Mouse (Mus musculus): ENCODE measurements around the gene Cpsf4l. TPM values are rescaled to one million over a fixed set of nuclear protein-coding genes. Genes with fewer than 3 reads are reported as not detected.

Gene Cpsf4l
- 0.20 TPM in 1 of 2 replicates, not detected in the other for polyA plus RNA-seq (2016; fragmentation: Nextera tagmentation; extraction: Ambion mirVana)

- Histone ChIP-seq H3K9ac (no peak within 1 kb of the TSS), H3K4me2 (no peak within 1 kb of the TSS), H3K9me3 (replicated peaks) (no peaks in the 10 kb centered on the region), H3K4me3 (no peak within 1 kb of the TSS), H3K4me1 (0 out of 2 replicates have a peak, but pooled peaks cover under 1% of the 10 kb centered on the region), H3K36me3 (no peaks in the 10 kb centered on the region), H3K27ac (no peak within 1 kb of the TSS), H3K27me3 (replicated peaks) (peaks cover 47% of the 10 kb centered on the region)
- no peak; the same call in 1 of the 2 replicates for ATAC-seq
- WGBS (ENCODE audit: insufficient replicate concordance) = 21% methylated on average over 11 of the region's 11 CpGs
Measured at GRCm38 (mm10) chr11:113709731-113710256, at the start of gene Cpsf4l. Cpsf4l (minus strand) TSS chr11:113710017.

- Histone ChIP-seq H3K9ac (no peak overlapping the region), H3K9me3 (replicated peaks) (no peaks in the 10 kb centered on the region), H3K4me2 (no peak overlapping the region), H3K36me3 (no peaks in the 10 kb centered on the region), H3K4me1 (peaks cover 8% of the 10 kb centered on the region), H3K27ac (no peak overlapping the region), H3K4me3 (no peak overlapping the region), H3K27me3 (replicated peaks) (peaks cover 7% of the 10 kb centered on the region)
- WGBS (ENCODE audit: insufficient replicate concordance) = 69% methylated on average over 5 of the region's 5 CpGs
- ATAC-seq = no peak
Measured at GRCm38 (mm10) chr11:113758851-113759250, 49.0 kb upstream of the Cpsf4l start.

GRCm38 (mm10) chr11:113756578-113756977 lies 46.8 kb upstream of the Cpsf4l start:
- WGBS (ENCODE audit: insufficient replicate concordance) = 86% methylated on average over 12 of the region's 12 CpGs
- Histone ChIP-seq H3K4me1 (peaks cover 11% of the 10 kb centered on the region), H3K9ac (no peak overlapping the region), H3K4me3 (no peak overlapping the region), H3K36me3 (no peaks in the 10 kb centered on the region), H3K27ac (no peak overlapping the region), H3K4me2 (no peak overlapping the region), H3K9me3 (replicated peaks) (no peaks in the 10 kb centered on the region), H3K27me3 (replicated peaks) (peaks cover 3% of the 10 kb centered on the region)
- ATAC-seq = no peak

GRCm38 (mm10) chr11:113755878-113756277 lies 46.1 kb upstream of the Cpsf4l start:
- Histone ChIP-seq H3K4me1 (peaks cover 11% of the 10 kb centered on the region), H3K4me3 (no peak overlapping the region), H3K4me2 (no peak overlapping the region), H3K9ac (no peak overlapping the region), H3K27me3 (replicated peaks) (no peaks in the 10 kb centered on the region; the same call in 1 of the 2 replicates), H3K36me3 (no peaks in the 10 kb centered on the region), H3K27ac (no peak overlapping the region), H3K9me3 (replicated peaks) (no peaks in the 10 kb centered on the region)
- ATAC-seq = no peak
- WGBS (ENCODE audit: insufficient replicate concordance) = 80% methylated on average over 14 of the region's 14 CpGs

GRCm38 (mm10) chr11:113754845-113755244 lies 45.0 kb upstream of the Cpsf4l start:
- WGBS (ENCODE audit: insufficient replicate concordance) = 64% methylated on average over 9 of the region's 9 CpGs

GRCm38 (mm10) chr11:113752685-113753430 lies 43.0 kb upstream of the Cpsf4l start:
- Histone ChIP-seq H3K27ac (peak overlapping the region; percentile 95), H3K4me3 (peak overlapping the region; percentile 73), H3K36me3 (peaks cover 8% of the 10 kb centered on the region; the same call in 1 of the 2 replicates), H3K9me3 (replicated peaks) (no peaks in the 10 kb centered on the region), H3K27me3 (replicated peaks) (no peaks in the 10 kb centered on the region), H3K4me1 (peaks cover 39% of the 10 kb centered on the region), H3K4me2 (peak overlapping the region; percentile 96), H3K9ac (peak overlapping the region; percentile 84)
- no peak for ATAC-seq
- 87% methylated on average over 10 of the region's 10 CpGs for WGBS (ENCODE audit: insufficient replicate concordance)

More at GRCm38 (mm10) chr11:113754845-113755244, 45.0 kb upstream of the Cpsf4l start:
- Histone ChIP-seq H3K4me1 (peaks cover 19% of the 10 kb centered on the region), H3K9ac (no peak overlapping the region), H3K4me3 (no peak overlapping the region), H3K36me3 (no peaks in the 10 kb centered on the region), H3K27ac (no peak overlapping the region), H3K27me3 (replicated peaks) (no peaks in the 10 kb centered on the region; the same call in 1 of the 2 replicates), H3K9me3 (replicated peaks) (no peaks in the 10 kb centered on the region), H3K4me2 (no peak overlapping the region)
- no peak for ATAC-seq

GRCm38 (mm10) chr11:113752158-113752661 lies 42.4 kb upstream of the Cpsf4l start:
- ATAC-seq = peak; percentile 3; the same call in 1 of the 2 replicates
- Histone ChIP-seq H3K27ac (peak overlapping the region; percentile 95), H3K9me3 (replicated peaks) (no peaks in the 10 kb centered on the region), H3K4me1 (peaks cover 45% of the 10 kb centered on the region), H3K9ac (peak overlapping the region; percentile 84), H3K36me3 (peaks cover 12% of the 10 kb centered on the region; the same call in 1 of the 2 replicates), H3K4me2 (peak overlapping the region; percentile 96), H3K27me3 (replicated peaks) (no peaks in the 10 kb centered on the region), H3K4me3 (peak overlapping the region; percentile 73)
- 11% methylated on average over 15 of the region's 15 CpGs for WGBS (ENCODE audit: insufficient replicate concordance)

- Histone ChIP-seq H3K4me2 (peak within 1 kb of the TSS; percentile 96), H3K27me3 (replicated peaks) (no peaks in the 10 kb centered on the region), H3K4me1 (peaks cover 51% of the 10 kb centered on the region), H3K9me3 (replicated peaks) (no peaks in the 10 kb centered on the region), H3K4me3 (peak within 1 kb of the TSS; percentile 73), H3K27ac (peak within 1 kb of the TSS; percentile 95), H3K9ac (peak within 1 kb of the TSS; percentile 84), H3K36me3 (peaks cover 12% of the 10 kb centered on the region; the same call in 1 of the 2 replicates)
- WGBS (ENCODE audit: insufficient replicate concordance) = 2% methylated on average over 44 of the region's 44 CpGs
- peak; percentile 78 for ATAC-seq
Measured at GRCm38 (mm10) chr11:113751484-113752084, 41.8 kb upstream of the Cpsf4l start, which contains the start of gene Cdc42ep4. Cdc42ep4 (minus strand) TSS chr11:113751881.

- Histone ChIP-seq H3K4me3 (peak overlapping the region; percentile 73), H3K27ac (peak overlapping the region; percentile 95), H3K9ac (peak overlapping the region; percentile 84), H3K27me3 (replicated peaks) (no peaks in the 10 kb centered on the region), H3K4me2 (peak overlapping the region; percentile 96), H3K9me3 (replicated peaks) (no peaks in the 10 kb centered on the region), H3K4me1 (peaks cover 58% of the 10 kb centered on the region), H3K36me3 (peaks cover 18% of the 10 kb centered on the region)
- under 1% methylated on average over 67 of the region's 67 CpGs for WGBS (ENCODE audit: insufficient replicate concordance)
- ATAC-seq = peak; percentile 55
Measured at GRCm38 (mm10) chr11:113750571-113751483, 41.0 kb upstream of the Cpsf4l start.

- peaks cover 65% of the 10 kb centered on the region for H3K4me1 ChIP-seq
- WGBS (ENCODE audit: insufficient replicate concordance) = 5% methylated on average over 9 of the region's 9 CpGs
- peak overlapping the region; percentile 96 for H3K4me2 ChIP-seq
- peak overlapping the region; percentile 95 for H3K27ac ChIP-seq
- H3K9me3 ChIP-seq (replicated peaks) = no peaks in the 10 kb centered on the region
- H3K9ac ChIP-seq = peak overlapping the region; percentile 84
- ATAC-seq = peak; percentile 84
- H3K27me3 ChIP-seq (replicated peaks) = no peaks in the 10 kb centered on the region
- peaks cover 24% of the 10 kb centered on the region for H3K36me3 ChIP-seq
- H3K4me3 ChIP-seq = peak overlapping the region; percentile 73
Measured at GRCm38 (mm10) chr11:113749749-113750351, 40.0 kb upstream of the Cpsf4l start.

Data from liver, embryonic 12.5 days (tissue).